Mouse (Mus musculus): ENCODE data around the gene Itsn2.
"Not testable (repeated sequence)": the region's sequence is repeated elsewhere in the genome, so short reads cannot be mapped to it uniquely, and the experiment has no call there.

The Itsn2 gene

DNA sequence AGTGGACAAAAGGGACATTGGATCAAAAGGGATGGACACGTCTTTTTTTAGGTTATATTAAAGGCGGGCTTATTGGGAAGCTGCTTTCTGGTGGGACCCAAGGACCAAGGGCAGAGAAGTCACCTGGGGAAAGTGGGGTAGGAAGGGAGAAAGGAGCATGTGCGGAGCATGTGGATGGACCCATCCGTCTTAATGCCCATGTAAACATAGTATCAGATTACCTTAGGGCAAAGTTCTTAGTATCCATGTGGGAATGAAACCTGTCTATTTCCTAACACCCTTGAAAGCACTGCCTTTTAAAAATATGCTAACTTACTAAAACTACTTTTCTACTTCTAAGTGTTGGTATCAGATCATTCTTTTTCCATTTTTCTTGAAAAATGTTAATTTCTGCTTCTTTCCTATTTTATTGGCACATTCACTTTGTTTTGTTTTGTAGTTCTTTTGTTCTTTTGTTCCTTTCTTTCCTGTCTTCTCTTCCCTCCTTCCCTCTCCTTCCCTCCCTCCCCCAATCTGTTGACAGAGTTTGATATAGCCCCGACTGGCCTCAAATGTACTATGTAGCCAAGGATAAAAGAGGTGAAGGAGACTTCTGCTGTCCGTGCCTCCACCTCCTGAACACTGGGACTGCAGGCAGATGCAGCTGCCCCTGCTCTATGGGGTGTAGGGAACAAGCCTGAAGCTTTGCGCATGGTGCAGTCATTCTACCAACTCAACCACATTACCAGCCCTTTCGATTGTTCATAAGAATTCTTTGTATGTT lies 6.4 kb downstream of the Itsn2 start:
- DNase-seq (ENCODE audit: low spot score): peak; percentile 31

DNA sequence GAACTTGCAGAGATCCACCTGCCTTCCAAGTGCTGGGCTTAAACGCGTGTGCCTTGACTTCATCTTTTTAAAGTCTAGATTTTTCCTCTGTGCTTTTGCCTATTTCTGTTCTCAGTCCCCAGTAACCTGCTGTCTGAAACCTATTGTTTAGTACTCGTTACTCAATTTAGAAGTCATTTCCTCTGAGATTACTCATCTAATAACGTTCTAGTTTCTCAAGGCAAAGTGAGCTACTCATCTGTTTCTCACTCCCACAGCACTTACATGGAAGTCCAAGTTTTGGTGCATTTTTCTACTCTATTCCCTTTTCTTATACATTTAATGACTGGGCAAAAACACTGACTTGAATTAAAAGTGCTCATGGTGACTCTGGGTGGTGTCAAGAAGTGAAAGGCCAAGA lies 7.3 kb downstream of the Itsn2 start:
- DNase-seq (ENCODE audit: low spot score): no peak

DNA sequence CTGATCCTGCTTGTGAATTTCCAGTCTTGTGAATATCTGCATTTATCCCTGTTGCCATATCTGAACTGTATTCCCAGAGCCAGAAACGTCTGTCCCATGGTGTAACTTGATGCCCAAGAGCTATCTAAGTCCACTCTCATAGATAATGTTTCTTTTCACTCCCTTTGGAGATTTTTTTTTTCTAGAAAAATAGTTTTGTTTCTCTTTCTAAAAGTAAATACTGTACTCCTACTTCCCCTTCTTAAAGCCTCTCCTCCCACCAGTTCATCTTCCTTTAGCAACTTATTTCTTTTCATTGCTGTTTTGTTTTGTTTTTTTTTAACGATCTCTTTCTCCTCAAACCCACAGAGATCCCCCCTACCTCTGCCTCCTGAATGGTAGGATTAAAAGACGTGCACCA lies 14.2 kb downstream of the Itsn2 start:
- no peak for DNase-seq (ENCODE audit: low spot score)

DNA sequence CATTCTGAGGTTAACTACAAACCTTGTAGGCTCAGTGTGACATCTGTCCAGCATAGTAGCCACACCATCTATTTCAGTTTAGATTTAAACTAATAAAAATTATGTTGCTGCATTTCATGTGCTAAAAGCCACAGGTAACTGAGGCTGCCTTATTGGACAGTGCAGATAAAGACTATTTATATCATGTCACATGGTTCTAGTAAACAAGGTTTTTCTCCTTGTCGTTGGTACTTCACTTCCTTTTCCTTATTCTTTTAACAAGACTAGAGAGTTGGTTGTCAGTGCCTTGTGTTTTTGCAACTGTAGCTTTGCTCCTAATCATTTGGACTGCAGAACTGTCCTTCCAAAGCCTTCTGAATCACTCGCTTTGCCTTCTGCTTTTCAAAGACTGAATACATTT lies 22.3 kb downstream of the Itsn2 start:
- no peak for DNase-seq (ENCODE audit: low spot score)

DNA sequence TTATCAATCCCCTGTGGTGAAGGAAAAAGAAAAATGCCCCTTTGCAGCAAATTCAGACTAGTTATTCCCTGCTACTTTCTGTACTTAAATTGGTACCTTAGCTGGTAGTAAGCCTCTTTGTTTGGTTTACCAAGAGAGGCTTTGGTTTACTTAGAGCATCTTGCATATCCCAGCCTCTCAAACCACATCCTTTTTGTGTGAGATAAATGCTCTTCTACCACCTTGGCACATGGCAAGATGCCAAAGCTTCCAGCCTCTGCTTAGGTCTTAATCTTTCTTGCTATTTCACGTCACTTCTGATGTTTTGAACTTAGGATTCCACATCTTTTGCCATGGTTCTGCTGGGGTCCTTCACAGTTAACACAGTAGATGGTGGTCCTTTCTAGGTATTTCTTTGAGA lies 31.8 kb downstream of the Itsn2 start:
- no peak for DNase-seq (ENCODE audit: low spot score)

DNA sequence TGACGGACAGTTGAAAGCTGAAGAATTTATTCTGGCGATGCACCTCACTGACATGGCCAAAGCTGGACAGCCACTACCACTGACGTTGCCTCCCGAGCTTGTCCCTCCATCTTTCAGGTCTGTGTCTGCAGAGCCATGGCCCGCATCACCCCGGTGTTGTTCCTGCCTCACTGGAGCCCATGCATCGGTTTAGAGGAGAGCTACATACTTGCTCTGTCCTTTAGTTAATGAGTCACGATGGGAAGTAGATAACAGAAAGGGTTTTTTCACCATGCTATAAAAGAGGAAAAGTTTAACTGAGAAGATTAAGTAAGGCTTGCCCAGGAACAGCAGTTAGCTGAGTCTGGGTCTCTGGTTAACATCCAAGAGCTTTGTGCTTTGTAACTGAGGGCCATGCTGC lies 40.5 kb downstream of the Itsn2 start:
- DNase-seq (ENCODE audit: low spot score): no peak

DNA sequence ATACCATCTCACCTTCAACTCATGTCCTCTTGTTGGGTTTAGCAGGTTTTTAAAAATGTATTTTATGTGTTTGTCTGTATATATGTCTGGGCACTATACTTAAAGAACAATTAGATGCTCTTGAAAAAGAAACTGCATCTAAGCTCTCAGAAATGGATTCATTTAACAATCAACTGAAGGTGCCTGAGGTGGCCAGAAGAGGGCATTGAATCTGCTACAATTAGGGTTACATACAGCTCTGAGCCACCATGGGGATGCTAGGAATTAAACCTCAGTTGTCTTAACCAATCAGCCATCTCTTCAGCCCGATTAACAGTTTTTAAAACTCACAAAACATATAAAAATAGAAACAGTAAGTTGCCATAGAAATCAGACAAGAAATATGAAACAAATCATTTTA lies 46.0 kb downstream of the Itsn2 start:
- DNase-seq (ENCODE audit: low spot score): no peak

DNA sequence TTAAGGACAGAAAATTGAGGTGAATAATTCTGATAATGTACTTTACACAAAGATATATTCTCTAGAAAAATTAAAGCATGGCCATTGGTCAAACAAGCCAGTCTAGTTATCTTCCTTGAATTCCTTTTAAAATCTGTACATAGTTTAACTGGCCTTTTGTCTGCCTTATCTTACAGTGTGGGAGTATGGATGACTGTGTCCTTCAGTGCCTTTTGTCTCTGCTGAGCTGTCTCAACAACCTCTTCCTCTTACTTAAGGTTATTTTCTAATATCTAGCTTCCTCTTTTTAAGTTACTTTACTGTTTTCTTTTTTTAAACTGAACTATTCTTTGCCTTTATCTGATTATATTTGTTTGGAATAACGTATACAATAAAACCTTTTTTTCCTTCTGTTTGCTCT lies 48.3 kb downstream of the Itsn2 start:
- DNase-seq (ENCODE audit: low spot score): no peak

DNA sequence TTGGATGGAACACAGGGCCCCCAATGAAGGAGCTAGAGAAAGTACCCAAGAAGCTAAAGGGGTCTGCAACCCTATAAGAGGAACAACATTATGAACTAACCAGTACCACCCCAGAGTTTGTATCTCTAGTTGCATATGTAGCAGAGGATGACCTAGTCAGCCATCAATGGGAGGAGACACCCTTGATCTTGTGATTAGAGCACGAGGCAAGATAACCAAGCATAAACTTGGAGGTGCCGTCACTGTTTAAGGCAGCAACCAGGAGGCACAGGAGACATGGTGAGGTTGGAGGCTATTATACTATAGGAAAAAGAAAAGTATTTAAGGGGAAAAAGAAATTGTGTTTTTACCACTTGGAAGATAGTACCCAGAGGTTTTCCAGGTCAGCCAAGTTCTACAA lies 64.4 kb downstream of the Itsn2 start:
- DNase-seq (ENCODE audit: low spot score): no peak

DNA sequence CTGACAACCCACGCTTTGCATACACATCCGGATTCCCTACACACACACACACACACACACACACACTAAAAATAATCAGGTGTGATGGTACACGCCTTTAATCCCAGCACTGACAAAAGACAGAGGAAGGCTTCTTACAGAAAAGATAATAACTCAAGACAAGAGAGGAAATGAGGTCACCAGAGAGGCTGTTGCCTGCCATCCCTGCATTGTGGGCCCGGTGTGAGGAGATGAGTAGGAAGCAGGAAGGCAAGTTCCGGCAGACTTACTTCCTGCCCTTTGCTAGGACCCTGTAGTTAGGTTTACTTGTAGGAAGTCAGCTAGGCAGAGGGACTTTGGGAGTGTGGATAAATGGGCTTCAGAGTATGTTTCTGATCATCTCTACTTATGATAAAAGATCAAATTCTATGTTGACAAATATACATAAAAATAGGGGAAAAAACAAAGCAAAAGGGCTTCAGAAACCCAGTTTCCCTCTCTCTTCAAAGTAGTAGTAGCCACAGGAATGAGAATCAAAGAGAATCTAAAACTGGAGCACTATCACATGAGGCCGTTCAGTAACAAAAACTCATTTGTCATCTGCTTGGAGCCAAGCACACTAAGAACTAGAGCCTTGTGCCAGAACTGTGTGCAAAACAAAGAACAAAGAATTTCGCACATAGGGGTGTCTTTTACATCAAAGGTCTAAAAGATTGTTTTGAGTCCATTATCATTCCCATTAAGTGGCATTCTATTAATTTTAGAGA lies 72.7 kb downstream of the Itsn2 start:
- DNase-seq (ENCODE audit: low spot score): no peak

DNA sequence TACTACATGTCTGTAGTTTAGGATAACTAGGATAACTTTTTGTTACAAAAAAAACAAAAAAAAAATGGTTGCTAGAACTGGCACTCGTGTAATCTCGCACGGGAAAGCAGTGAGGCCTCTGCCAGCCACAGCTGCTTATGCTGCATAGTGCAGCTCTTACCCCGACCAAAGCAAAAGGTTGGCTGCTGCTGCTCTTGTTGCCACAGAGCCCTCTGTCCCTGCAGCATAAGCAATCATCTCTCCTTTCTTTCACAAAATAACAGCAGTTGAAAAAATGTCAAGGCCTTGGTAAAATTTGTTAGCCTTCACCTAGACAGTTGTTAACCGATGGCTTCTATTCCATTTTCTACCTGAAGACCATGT lies 73.2 kb downstream of the Itsn2 start:
- no peak for DNase-seq (ENCODE audit: low spot score)

DNA sequence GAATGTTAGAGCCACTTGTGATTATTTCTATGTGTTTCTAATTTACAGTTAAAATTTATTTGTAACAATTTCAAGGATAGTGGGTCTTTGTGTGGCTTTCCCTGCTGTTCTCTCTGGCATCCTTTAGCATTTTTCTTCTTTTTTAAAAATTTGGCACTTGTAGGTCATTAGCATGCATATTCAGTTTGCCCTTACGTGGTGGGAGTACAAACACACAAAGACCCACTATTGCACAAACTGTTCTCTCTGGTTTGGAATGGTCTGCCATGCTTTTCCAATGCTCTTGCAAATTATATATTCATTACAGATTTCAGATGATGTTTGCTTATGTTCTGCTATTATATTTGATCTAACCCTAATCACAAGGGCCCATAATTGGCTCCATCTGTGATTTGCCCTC lies 83.9 kb downstream of the Itsn2 start:
- no peak for DNase-seq (ENCODE audit: low spot score)

DNA sequence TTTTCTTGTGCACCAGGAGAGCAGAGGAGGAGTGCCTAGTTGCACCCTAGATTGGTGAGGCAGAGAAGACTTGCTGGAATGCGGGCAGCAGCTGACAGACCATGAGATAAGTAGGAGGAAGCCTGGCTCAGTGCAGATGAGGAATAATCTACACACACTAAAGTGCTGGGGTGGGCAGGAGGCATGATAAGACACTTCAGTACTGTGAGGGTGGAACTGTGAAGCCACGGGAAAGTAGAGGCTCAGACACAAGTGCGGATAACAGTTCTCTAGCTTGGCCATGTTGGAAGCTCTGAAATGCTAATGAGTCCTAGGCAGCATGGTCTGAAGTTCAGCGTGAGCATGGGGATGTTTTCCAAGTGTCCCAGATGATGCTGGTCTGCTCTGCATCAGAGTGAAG lies 87.5 kb downstream of the Itsn2 start:
- DNase-seq (ENCODE audit: low spot score): peak; percentile 9

DNA sequence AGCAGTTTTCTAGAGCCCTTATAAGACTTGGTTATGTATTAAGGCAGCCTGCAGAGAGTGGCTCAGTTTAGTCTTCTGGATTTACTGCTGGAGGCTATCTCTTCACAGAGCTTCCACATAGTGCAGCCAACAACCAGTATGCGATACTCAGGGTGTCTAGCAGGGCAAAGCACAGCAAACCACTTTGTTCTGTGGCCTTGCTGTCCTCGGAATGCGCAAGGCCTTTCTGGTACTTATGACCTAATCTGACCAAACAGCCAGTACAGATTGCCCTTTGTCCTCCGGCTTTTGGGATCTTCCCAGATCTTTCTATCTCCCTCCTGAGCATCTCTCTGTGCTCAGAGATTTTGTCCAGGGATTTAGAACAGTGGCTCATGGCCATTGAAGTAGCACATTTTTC lies 93.0 kb downstream of the Itsn2 start:
- DNase-seq (ENCODE audit: low spot score): no peak

DNA sequence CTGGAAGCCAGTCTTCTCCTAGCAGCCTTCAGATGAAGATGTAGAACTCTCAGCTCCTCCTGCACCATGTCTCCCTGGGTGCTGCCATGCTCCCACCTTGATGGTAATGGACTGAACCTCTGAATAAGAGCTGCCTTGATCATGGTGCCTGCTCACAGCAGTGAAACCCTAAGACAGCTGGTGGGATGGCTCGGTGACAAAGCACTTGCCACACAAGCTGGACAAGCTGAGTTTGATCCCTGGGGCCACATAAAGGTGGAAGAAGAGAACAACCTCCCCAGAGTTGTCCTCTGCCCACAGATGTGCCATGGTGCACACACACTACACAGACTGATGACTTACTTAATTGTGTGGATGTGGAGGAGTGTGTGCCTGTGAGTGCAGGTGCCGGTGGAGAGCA lies 95.9 kb downstream of the Itsn2 start:
- DNase-seq (ENCODE audit: low spot score): no peak

DNA sequence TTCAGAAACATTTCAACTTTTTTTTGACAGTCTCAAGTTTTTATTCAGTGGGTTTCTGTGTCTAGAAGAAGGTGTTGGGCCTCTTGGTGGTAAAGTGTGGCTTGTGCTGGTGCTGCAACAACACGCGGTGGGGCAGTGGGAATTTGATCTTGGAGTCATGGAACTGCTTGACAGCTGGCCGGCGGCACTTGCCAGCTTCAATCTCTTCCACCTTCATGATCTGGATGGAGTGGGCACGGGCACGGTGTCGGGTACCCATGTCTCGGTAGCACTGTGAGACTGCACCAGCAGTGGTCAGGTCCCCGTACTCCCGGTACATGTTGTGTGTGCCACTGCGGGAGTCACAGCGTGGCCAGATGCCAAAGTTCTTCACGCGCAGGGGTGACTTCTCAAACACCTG lies 96.9 kb downstream of the Itsn2 start:
- DNase-seq (ENCODE audit: low spot score): no peak

DNA sequence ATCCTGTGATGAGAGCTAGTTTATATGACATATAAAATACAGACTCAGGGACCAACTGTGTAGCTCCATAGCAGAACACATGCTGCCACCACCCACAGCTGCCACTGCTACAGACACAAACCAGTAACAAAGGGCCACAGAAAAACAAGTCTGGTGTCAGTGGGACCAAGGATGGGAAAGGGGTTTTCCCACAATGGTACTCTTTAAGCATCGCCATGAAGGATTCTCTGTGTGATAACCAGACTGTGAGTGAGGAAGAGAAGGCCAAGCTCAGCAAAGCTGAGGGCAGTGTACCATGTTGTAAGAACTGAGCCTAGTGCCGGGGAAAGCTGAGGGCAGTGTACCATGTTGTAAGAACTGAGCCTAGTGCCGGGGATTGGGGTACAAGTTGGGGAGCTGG lies 98.8 kb downstream of the Itsn2 start:
- no peak for DNase-seq (ENCODE audit: low spot score)

DNA sequence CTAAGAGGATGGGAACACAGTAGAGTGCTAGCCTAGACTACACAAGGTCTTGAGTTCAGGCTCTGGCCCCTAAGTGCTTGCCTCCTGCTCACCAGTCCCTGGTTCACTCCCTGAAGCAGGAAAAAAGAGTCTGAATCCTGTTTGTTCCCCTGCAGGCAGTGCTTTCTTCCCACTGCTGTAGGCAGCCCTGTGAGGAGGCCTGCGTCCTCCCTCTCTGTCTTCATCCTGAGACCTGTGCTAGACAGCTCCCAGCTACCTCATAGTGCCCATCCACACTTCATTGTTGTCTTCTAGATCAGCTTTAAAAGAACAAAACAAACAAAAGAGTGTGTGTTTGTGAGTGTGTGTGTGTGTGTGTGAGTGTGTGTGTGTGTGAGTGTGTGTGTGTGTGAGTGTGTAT lies 102.1 kb downstream of the Itsn2 start:
- no peak for DNase-seq (ENCODE audit: low spot score)

DNA sequence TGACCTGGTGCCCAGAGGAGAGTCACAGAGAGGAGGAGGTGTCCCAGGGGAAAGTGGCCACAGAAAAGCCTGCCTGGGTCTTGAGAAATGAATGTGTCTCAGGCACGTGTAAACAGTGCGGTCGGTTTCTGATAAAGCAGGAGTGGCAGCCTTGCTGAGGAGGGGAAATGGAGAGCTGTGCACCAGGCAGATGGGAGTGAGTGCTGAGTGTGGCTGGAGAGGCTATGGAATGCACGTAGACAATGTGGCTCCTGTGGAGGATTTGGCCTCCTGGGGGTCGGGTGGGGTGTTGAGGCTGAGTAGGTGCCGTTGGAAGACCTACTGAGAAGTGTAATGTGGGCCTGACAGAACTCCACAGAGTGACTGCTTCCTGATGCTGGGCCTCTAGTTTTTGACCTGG lies 113.2 kb downstream of the Itsn2 start:
- not testable (repeated sequence) for DNase-seq (ENCODE audit: low spot score)

DNA sequence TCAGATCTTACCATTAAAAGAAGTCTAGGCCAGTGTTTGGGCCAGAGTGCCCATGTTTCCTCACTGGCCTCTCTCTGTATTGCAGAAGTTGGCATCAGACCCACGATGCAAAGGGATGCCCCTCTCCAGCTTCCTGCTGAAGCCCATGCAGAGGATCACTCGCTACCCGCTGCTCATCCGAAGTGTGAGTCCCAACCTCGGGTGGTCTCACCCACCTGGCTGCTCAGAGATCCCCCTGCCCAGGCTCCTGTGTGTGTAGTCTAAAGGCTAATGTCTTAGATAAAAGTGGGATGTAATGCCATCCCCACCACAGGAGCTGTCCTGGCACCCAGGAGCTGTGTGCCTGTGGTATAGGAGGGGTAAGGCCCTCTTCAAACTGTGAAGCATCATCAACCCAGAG lies 113.7 kb downstream of the Itsn2 start:
- no peak for DNase-seq (ENCODE audit: low spot score)

DNA sequence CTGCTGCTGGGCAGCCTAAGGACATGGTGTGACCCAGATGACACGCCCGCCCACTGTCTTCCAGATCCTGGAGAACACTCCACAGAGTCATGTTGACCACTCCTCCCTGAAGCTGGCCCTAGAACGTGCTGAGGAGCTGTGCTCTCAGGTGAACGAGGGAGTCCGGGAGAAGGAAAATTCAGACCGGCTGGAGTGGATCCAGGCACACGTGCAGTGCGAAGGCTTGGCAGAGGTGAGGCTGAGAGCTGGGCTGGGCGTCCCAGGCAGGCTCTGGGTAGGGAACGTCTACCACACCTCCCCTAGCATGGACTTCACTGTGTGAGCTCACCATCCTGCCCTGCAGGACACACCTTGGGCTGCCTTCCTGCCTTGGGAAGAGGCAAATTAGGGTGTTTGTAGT lies 114.5 kb downstream of the Itsn2 start:
- no peak for DNase-seq (ENCODE audit: low spot score)

DNA sequence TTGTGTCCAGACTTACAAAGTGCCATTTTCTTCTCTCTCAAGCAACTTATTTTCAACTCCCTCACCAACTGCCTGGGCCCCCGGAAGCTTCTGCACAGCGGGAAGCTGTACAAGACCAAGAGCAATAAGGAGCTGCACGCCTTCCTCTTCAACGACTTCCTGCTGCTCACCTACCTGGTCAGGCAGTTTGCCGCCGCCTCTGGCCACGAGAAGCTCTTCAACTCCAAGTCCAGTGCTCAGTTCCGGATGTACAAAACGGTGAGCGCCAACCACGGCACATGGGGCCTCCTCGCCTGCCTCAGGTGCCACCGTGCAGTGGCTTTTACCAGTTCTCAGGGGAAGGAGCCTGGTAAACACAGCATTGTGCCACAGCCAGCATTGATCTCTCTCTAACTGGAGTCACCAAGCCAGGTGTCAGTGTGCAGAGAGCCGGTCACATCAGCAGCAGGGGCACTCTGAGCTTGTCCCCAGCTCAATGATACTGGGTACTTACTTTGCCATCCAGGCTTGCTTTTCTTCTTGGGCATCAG lies 115.1 kb downstream of the Itsn2 start:
- no peak for DNase-seq (ENCODE audit: low spot score)

DNA sequence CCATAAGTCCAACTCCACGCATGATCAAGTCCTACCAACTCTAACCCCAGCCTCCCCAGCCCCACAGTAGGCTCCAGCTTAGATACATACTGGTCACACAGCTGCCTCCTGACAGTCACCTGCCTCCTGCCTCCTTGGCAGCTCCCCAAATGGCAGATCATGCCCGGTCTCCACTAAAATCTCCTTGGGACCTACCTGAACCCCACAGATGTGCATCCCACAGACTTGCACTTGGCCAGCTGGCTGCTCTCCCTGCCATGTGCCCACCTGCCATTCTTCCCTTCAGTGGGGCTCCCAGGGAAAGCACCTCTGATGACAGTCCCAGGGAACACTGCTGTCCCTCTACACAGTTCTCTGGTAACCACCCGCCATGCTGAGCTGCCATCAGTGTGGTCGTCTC lies 115.9 kb downstream of the Itsn2 start:
- DNase-seq (ENCODE audit: low spot score): no peak

Data from embryo, embryonic 10 days (tissue).